ENCODE assay signal across 9 mouse cellular contexts in the genomic region with DNA sequence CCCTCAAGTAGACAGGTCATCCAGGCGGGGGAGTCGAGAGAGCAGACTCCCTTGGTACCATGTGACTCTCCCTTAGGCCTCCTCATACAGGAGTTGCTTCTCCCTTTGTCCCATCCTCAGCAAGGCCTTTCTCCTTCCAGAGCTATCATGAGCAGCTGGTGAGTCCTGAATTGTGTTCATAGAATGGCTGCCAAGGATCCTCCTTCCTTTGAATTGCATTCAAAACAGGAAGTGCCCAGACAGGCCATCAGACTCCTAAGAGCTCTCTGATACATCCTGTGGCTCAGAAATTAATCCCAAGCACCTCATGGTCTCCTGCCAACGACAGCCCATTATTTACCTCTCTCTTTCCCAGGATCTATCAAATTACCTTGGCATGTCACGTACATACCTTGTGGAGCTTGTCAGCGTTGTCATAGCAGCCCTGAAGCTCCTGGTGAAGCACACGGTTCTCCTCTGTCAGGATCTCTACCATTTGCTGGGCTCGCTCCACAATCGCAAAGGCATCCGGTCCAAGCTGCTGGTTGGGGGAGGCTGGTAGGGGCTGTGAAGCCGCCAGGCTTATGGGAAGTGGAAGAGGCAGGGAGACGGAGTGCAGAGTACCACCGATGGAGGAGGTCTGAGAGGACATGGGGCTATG.
DNase-seq lines count a peak whose midpoint lies in the region; ATAC-seq and TF ChIP-seq lines count a peak whose summit lies in the region.
"Had no signal": no experiment of that assay in that cellular context is flagged by ENCODE, and none has a peak within 500 bp of the region (broad histone marks: within the 10 kb centered on the region; RNA-seq: fewer than 3 reads in every experiment).

No protein-coding gene starts in this region.

- DNase-seq in hindbrain, embryonic 11.5 days (ENCODE audit: low spot score): no peak
- no peak for DNase-seq in embryonic facial prominence, embryonic 10.5 days (ENCODE audit: low spot score)
- DNase-seq in midbrain, postnatal 0 days (ENCODE audit: low spot score): peak; percentile 51
- DNase-seq in T-cell, adult 2 months (ENCODE audit: low spot score): no peak
- no peak for DNase-seq in urinary bladder, postnatal 14 days (ENCODE audit: low spot score)
- DNase-seq in thymus, postnatal 0 days (ENCODE audit: low spot score): no peak

- no peak overlapping the region for H3K4me3 ChIP-seq in hindbrain, embryonic 15.5 days
- H3K4me3 ChIP-seq in hindbrain, embryonic 11.5 days (ENCODE audit: low read depth, low read length): no peak overlapping the region
- H3K4me3 ChIP-seq in embryonic facial prominence, embryonic 10.5 days: no peak overlapping the region
- H3K4me3 ChIP-seq in kidney, embryonic 14.5 days (ENCODE audit: low read length): no peak overlapping the region
- no peak overlapping the region for H3K4me3 ChIP-seq in midbrain, postnatal 0 days (ENCODE audit: low read depth, low read length)

- H3K4me1 ChIP-seq in hindbrain, embryonic 15.5 days (replicated peaks): peaks cover 12% of the 10 kb centered on the region; the same call in 1 of the 2 replicates
- H3K4me1 ChIP-seq in hindbrain, embryonic 11.5 days (replicated peaks; ENCODE audit: control insufficient read depth, insufficient read depth, low read length): no peaks in the 10 kb centered on the region
- 0 out of 2 replicates have a peak, but pooled peaks cover 7% of the 10 kb centered on the region for H3K4me1 ChIP-seq in embryonic facial prominence, embryonic 10.5 days
- 0 out of 2 replicates have a peak, but pooled peaks cover 2% of the 10 kb centered on the region for H3K4me1 ChIP-seq in kidney, embryonic 14.5 days (ENCODE audit: control insufficient read depth, insufficient read depth, low read length)
- H3K4me1 ChIP-seq in midbrain, postnatal 0 days (ENCODE audit: insufficient read depth, low read length): no peaks in the 10 kb centered on the region

- peaks cover 8% of the 10 kb centered on the region; the same call in 1 of the 2 replicates for H3K36me3 ChIP-seq in hindbrain, embryonic 15.5 days
- H3K36me3 ChIP-seq in hindbrain, embryonic 11.5 days (ENCODE audit: control insufficient read depth, insufficient read depth, low read length): no peaks in the 10 kb centered on the region
- peaks cover 92% of the 10 kb centered on the region for H3K36me3 ChIP-seq in embryonic facial prominence, embryonic 10.5 days (replicated peaks)
- H3K36me3 ChIP-seq in kidney, embryonic 14.5 days (ENCODE audit: control insufficient read depth, insufficient read depth, low read length): peaks cover 38% of the 10 kb centered on the region
- no peaks in the 10 kb centered on the region for H3K36me3 ChIP-seq in midbrain, postnatal 0 days (ENCODE audit: insufficient read depth, low read length)

- H3K27ac ChIP-seq in hindbrain, embryonic 15.5 days (replicated peaks): peak overlapping the region; percentile 67
- H3K27ac ChIP-seq in hindbrain, embryonic 11.5 days (ENCODE audit: low read depth, low read length): no peak overlapping the region
- 0 out of 2 replicates have a peak overlapping the region, but pooled peaks have one; percentile 26 for H3K27ac ChIP-seq in embryonic facial prominence, embryonic 10.5 days (replicated peaks)
- peak overlapping the region; percentile 37; the same call in 1 of the 2 replicates for H3K27ac ChIP-seq in kidney, embryonic 14.5 days (ENCODE audit: low read depth, low read length)
- H3K27ac ChIP-seq in midbrain, postnatal 0 days (ENCODE audit: low read depth, low read length): peak overlapping the region; percentile 43; the same call in 1 of the 2 replicates

- no peak for TF ChIP-seq CTCF in midbrain, postnatal 0 days (IDR thresholded peaks at IDR 0.05)

- no peak overlapping the region for H3K9ac ChIP-seq in hindbrain, embryonic 15.5 days
- H3K9ac ChIP-seq in hindbrain, embryonic 11.5 days (ENCODE audit: low read depth, low read length): no peak overlapping the region
- H3K9ac ChIP-seq in kidney, embryonic 14.5 days (ENCODE audit: low read depth, low read length): no peak overlapping the region
- H3K9ac ChIP-seq in midbrain, postnatal 0 days (replicated peaks; ENCODE audit: low read length, poor library complexity, severe bottlenecking): no peak overlapping the region

- H3K27me3 ChIP-seq in hindbrain, embryonic 15.5 days: no peaks in the 10 kb centered on the region
- no peaks in the 10 kb centered on the region for H3K27me3 ChIP-seq in hindbrain, embryonic 11.5 days (ENCODE audit: control insufficient read depth, insufficient read depth, low read length)
- no peaks in the 10 kb centered on the region for H3K27me3 ChIP-seq in embryonic facial prominence, embryonic 10.5 days (replicated peaks; ENCODE audit: low read depth, poor library complexity, severe bottlenecking)
- no peaks in the 10 kb centered on the region for H3K27me3 ChIP-seq in kidney, embryonic 14.5 days (ENCODE audit: control insufficient read depth, insufficient read depth, low read length)
- H3K27me3 ChIP-seq in midbrain, postnatal 0 days (ENCODE audit: insufficient read depth, low read length): no peaks in the 10 kb centered on the region
- H3K27me3 ChIP-seq: Patski had no signal

- peak; percentile 79 for ATAC-seq in hindbrain, embryonic 15.5 days (ENCODE audit: low FRiP score, low read depth)
- no peak for ATAC-seq in hindbrain, embryonic 11.5 days (ENCODE audit: low FRiP score)
- ATAC-seq in kidney, embryonic 14.5 days (ENCODE audit: low FRiP score, low TSS enrichment): 0 out of 2 replicates have a peak, but pooled peaks have one; percentile 28
- ATAC-seq in midbrain, postnatal 0 days (ENCODE audit: low FRiP score): peak; percentile 58
- ATAC-seq: Patski had no signal

- H3K9me3 ChIP-seq in hindbrain, embryonic 15.5 days: no peaks in the 10 kb centered on the region
- no peaks in the 10 kb centered on the region for H3K9me3 ChIP-seq in hindbrain, embryonic 11.5 days (ENCODE audit: control insufficient read depth, low read length)
- no peaks in the 10 kb centered on the region for H3K9me3 ChIP-seq in embryonic facial prominence, embryonic 10.5 days
- no peaks in the 10 kb centered on the region for H3K9me3 ChIP-seq in kidney, embryonic 14.5 days (ENCODE audit: control insufficient read depth, low read length)
- no peaks in the 10 kb centered on the region for H3K9me3 ChIP-seq in midbrain, postnatal 0 days (ENCODE audit: low read length)

- H3K4me2 ChIP-seq in hindbrain, embryonic 15.5 days: no peak overlapping the region
- no peak overlapping the region for H3K4me2 ChIP-seq in hindbrain, embryonic 11.5 days (replicated peaks; ENCODE audit: low read depth, low read length)
- H3K4me2 ChIP-seq in kidney, embryonic 14.5 days (replicated peaks; ENCODE audit: low read depth, low read length): no peak overlapping the region
- no peak overlapping the region for H3K4me2 ChIP-seq in midbrain, postnatal 0 days (ENCODE audit: low read depth, low read length, poor library complexity, severe bottlenecking)

- 69% methylated on average over 12 of the region's 12 CpGs for WGBS in hindbrain, embryonic 15.5 days
- WGBS in hindbrain, embryonic 11.5 days: 85% methylated on average over 12 of the region's 12 CpGs
- WGBS in embryonic facial prominence, embryonic 10.5 days: 84% methylated on average over 12 of the region's 12 CpGs
- 61% methylated on average over 12 of the region's 12 CpGs for WGBS in kidney, embryonic 14.5 days
- 69% methylated on average over 12 of the region's 12 CpGs for WGBS in midbrain, postnatal 0 days
